Mouse (Mus musculus): ENCODE measurements around the gene Cilp. TPM values are rescaled to one million over a fixed set of nuclear protein-coding genes. Genes with fewer than 3 reads are reported as not detected.

The Cilp gene
- total RNA-seq, 1 experiment from 2014 or later: 5.6 TPM

- no peak for DNase-seq
These were observed 29.9 kb downstream of the Cilp start for GRCm38 (mm10) chr9:65294716-65295378.

GRCm38 (mm10) chr9:65297056-65297455 is 32.1 kb downstream of the Cilp start:
- DNase-seq: no peak

- peak; percentile 1 for DNase-seq
These were observed 33.8 kb downstream of the Cilp start for GRCm38 (mm10) chr9:65298761-65299160.

GRCm38 (mm10) chr9:65299650-65300049 is 34.7 kb downstream of the Cilp start:
- DNase-seq: peak; percentile 33

DNA sequence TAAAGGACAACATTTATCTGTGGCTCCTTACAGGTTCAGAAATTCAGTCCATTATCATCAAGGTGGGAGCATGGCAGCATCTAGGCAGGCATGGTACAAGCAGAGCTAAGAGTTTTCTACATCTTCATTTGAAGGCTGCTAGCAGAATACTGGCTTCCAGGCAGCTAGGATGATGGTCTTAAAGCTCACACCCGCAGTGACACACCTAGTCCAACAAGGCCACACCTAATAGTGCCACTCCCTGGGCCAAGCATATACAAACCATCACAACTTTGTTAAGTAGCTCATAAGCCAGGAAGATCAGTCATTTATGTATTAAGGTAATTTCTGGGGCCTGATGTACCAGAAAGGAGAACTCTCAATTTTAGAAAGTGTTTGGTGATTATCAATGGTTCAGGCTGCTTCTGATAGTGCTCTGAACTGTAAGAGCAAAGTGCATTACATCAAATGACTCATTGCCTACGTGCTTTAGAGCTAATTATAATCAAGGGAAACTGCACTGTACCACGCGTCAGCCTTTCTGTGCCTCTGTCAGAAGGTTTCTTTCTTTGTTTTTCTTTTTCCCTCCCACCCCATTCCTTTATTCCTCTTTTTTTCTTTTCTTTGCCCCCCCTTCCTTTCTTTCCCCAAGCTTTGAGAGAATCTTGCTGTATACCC is 37.5 kb downstream of the Cilp start:
- DNase-seq: no peak

GRCm38 (mm10) chr9:65303586-65303985 is 38.6 kb downstream of the Cilp start:
- no peak for DNase-seq

- DNase-seq: no peak
These were observed 39.3 kb downstream of the Cilp start for GRCm38 (mm10) chr9:65304300-65304699.

- DNase-seq: peak; percentile 50
These were observed 41.7 kb downstream of the Cilp start for GRCm38 (mm10) chr9:65306672-65307071.

GRCm38 (mm10) chr9:65308011-65308410 is 43.0 kb downstream of the Cilp start:
- DNase-seq: no peak

DNA sequence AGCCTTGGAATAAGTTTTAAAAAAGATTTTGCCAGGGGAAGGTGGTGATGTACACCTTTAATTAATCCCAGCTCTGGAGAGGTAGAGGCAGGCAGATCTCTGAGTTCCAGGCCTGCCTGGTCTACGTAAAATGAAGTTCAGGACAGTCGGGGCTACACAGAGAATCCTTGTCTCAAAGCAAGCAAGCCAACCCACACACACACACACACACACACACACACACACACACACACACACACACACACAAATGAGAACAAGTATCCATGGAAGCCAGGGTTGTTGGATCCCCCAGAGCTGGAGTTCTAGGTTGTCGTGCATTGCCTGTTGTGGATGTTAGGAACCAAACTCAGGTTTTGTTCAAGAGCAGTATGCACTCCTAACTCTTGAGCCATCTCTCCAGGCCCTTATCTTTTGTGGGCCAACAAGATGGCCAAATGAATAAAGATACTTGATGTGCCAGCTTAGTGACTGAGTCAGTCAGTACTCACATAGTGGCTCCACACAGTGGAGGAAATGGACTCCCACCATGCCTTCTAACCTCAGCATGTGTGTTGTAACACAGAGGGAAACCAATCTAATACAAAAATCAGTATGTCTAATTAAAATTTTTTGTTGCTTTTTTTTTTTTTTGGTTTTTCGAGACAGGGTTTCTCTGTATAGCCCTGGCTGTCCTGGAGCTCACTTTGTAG is 47.8 kb downstream of the Cilp start:
- DNase-seq: no peak

- DNase-seq: no peak
These were observed 48.9 kb downstream of the Cilp start for GRCm38 (mm10) chr9:65313846-65314245.

GRCm38 (mm10) chr9:65322255-65322900 is 57.4 kb downstream of the Cilp start:
- DNase-seq: no peak

DNA sequence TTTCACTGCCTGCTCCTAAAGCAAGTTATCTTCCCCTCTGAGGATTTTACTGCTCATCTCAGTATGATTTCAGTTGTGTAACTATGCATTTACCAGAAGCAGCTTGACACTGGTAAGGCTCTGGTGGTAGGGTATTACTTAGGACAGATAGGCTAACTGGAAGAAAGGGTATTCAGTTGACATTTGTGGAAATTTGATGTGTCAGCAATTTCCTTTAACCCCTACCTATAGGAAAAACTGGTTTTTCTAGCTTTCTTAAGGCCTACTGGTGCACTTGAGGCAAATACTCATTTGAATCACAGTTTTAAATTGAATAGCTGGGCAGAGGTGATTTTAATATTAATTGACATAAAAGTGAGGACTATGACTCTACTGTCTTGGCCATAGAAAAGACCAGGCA is 61.0 kb downstream of the Cilp start:
- DNase-seq: no peak

GRCm38 (mm10) chr9:65327371-65327770 is 62.4 kb downstream of the Cilp start:
- DNase-seq: no peak

Other genes starting within 250 kb of the Cilp start
- 179 and 191 TPM in 2 replicates for gene Hacd3, start 243.5 kb upstream of the Cilp start, total RNA-seq (2021)
- gene Dpp8, start 232.8 kb upstream of the Cilp start, total RNA-seq (2021): 86.9 and 89.5 TPM in 2 replicates
- 18.3 and 23.2 TPM in 2 replicates for gene Igdcc4, start 163.7 kb upstream of the Cilp start, total RNA-seq (2021)
- 1.2 and 1.4 TPM in 2 replicates for gene Igdcc3, start 124.0 kb upstream of the Cilp start, total RNA-seq (2021)
- gene Parp16, start 69.8 kb upstream of the Cilp start, total RNA-seq (2021): 15.2 and 17.3 TPM in 2 replicates
- gene Clpx, start 29.1 kb downstream of the Cilp start, total RNA-seq (2021): 132 and 152 TPM in 2 replicates
- 15.0 and 18.8 TPM in 2 replicates for gene Pdcd7, start 80.9 kb downstream of the Cilp start, total RNA-seq (2021)
- 0.52 and 0.53 TPM in 2 replicates for gene Ubap1l, start 95.9 kb downstream of the Cilp start, total RNA-seq (2021)
- gene Kbtbd13, start 126.5 kb downstream of the Cilp start, total RNA-seq (2021): 0.26 and 0.63 TPM in 2 replicates
- 31.5 and 37.3 TPM in 2 replicates for gene Rasl12, start 133.3 kb downstream of the Cilp start, total RNA-seq (2021)
- not detected in 2 replicates for gene Slc51b, start 157.8 kb downstream of the Cilp start, total RNA-seq (2021)
- 12.3 and 14.7 TPM in 2 replicates for gene Mtfmt, start 170.6 kb downstream of the Cilp start, total RNA-seq (2021)
- 45.6 and 46.1 TPM in 2 replicates for gene Spg21, start 195.8 kb downstream of the Cilp start, total RNA-seq (2021)

Measured in adrenal gland, postnatal 14 days (tissue).